Comparison of ENCODE assay signal across 10 mouse cellular contexts in genomic region chr8:25367806-25368549, GRCm38 (mm10).
A peak's percentile ranks its signal among the peaks of the same experiment; 100 is the strongest.
DNase-seq lines count a peak whose midpoint lies in the region; ATAC-seq and TF ChIP-seq lines count a peak whose summit lies in the region.
"Had no signal": no experiment of that assay in that cellular context is flagged by ENCODE, and none has a peak within 500 bp of the region (broad histone marks: within the 10 kb centered on the region; RNA-seq: fewer than 3 reads in every experiment).

No protein-coding gene starts in this region.

- ATAC-seq in embryonic facial prominence, embryonic 15.5 days (ENCODE audit: insufficient number of reproducible peaks, low FRiP score, low TSS enrichment, low read depth), result peak; percentile 64
- ATAC-seq in hindbrain, embryonic 15.5 days (ENCODE audit: low FRiP score, low read depth), result peak; percentile 50; the same call in 1 of the 2 replicates
- ATAC-seq in midbrain, postnatal 0 days (ENCODE audit: low FRiP score), result no peak
- ATAC-seq in liver, embryonic 12.5 days, result no peak
- ATAC-seq: activated CD4-positive, CD25-positive, alpha-beta regulatory T cell, adult 4 months had no signal

- H3K4me2 ChIP-seq in embryonic facial prominence, embryonic 15.5 days (replicated peaks), result peak overlapping the region; percentile 32; the same call in 1 of the 2 replicates
- peak overlapping the region; percentile 35 for H3K4me2 ChIP-seq in hindbrain, embryonic 15.5 days
- peak overlapping the region; percentile 18; the same call in 1 of the 2 replicates for H3K4me2 ChIP-seq in midbrain, postnatal 0 days (ENCODE audit: low read depth, low read length, poor library complexity, severe bottlenecking)
- no peak overlapping the region; the same call in 1 of the 2 replicates for H3K4me2 ChIP-seq in liver, embryonic 12.5 days

- no peak overlapping the region for H3K9ac ChIP-seq in embryonic facial prominence, embryonic 15.5 days
- no peak overlapping the region for H3K9ac ChIP-seq in hindbrain, embryonic 15.5 days
- no peak overlapping the region for H3K9ac ChIP-seq in midbrain, postnatal 0 days (replicated peaks; ENCODE audit: low read length, poor library complexity, severe bottlenecking)
- no peak overlapping the region for H3K9ac ChIP-seq in liver, embryonic 12.5 days
- H3K9ac ChIP-seq: heart, embryonic 12.5 days had no signal

- no peak for DNase-seq in layer of hippocampus, adult 2 months (ENCODE audit: low spot score in 2 of 2)
- DNase-seq in layer of hippocampus, adult 9-10 months (ENCODE audit: low spot score), result no peak
- DNase-seq in midbrain, postnatal 0 days (ENCODE audit: low spot score), result peak; percentile 4
- DNase-seq in adrenal gland, postnatal 4 days (ENCODE audit: low spot score in 2 of 2), result no peak
- no peak for DNase-seq in layer of hippocampus, postnatal 36 days

- H3K4me1 ChIP-seq in embryonic facial prominence, embryonic 15.5 days, result peaks cover 42% of the 10 kb centered on the region
- H3K4me1 ChIP-seq in hindbrain, embryonic 15.5 days (replicated peaks), result peaks cover 21% of the 10 kb centered on the region
- peaks cover 7% of the 10 kb centered on the region; the same call in 1 of the 2 replicates for H3K4me1 ChIP-seq in midbrain, postnatal 0 days (ENCODE audit: insufficient read depth, low read length)
- H3K4me1 ChIP-seq in liver, embryonic 12.5 days, result no peaks in the 10 kb centered on the region

- H3K27me3 ChIP-seq in embryonic facial prominence, embryonic 15.5 days, result no peaks in the 10 kb centered on the region
- H3K27me3 ChIP-seq in hindbrain, embryonic 15.5 days, result no peaks in the 10 kb centered on the region
- no peaks in the 10 kb centered on the region; the same call in 1 of the 2 replicates for H3K27me3 ChIP-seq in midbrain, postnatal 0 days (ENCODE audit: insufficient read depth, low read length)
- H3K27me3 ChIP-seq in liver, embryonic 12.5 days (replicated peaks), result peaks cover 9% of the 10 kb centered on the region; the same call in 1 of the 2 replicates

- TF ChIP-seq CTCF in layer of hippocampus, adult 2 months (conservative IDR thresholded peaks at IDR 0.05), result no peak
- TF ChIP-seq CTCF in midbrain, postnatal 0 days (IDR thresholded peaks at IDR 0.05), result no peak

- H3K9me3 ChIP-seq in embryonic facial prominence, embryonic 15.5 days (replicated peaks), result no peaks in the 10 kb centered on the region
- H3K9me3 ChIP-seq in hindbrain, embryonic 15.5 days, result no peaks in the 10 kb centered on the region
- H3K9me3 ChIP-seq in midbrain, postnatal 0 days (ENCODE audit: low read length), result no peaks in the 10 kb centered on the region
- no peaks in the 10 kb centered on the region for H3K9me3 ChIP-seq in liver, embryonic 12.5 days (replicated peaks)
- H3K9me3 ChIP-seq: heart, embryonic 12.5 days had no signal

- no peak overlapping the region for H3K4me3 ChIP-seq in layer of hippocampus, adult 2 months
- no peak overlapping the region for H3K4me3 ChIP-seq in embryonic facial prominence, embryonic 15.5 days (replicated peaks)
- H3K4me3 ChIP-seq in hindbrain, embryonic 15.5 days, result no peak overlapping the region
- H3K4me3 ChIP-seq in midbrain, postnatal 0 days (ENCODE audit: low read depth, low read length), result no peak overlapping the region
- H3K4me3 ChIP-seq in liver, embryonic 12.5 days, result no peak overlapping the region
- H3K4me3 ChIP-seq: heart, embryonic 12.5 days had no signal

- 29% methylated on average over 15 of the region's 15 CpGs for WGBS in embryonic facial prominence, embryonic 15.5 days
- WGBS in hindbrain, embryonic 15.5 days, result 18% methylated on average over 15 of the region's 15 CpGs
- WGBS in midbrain, postnatal 0 days, result 17% methylated on average over 15 of the region's 15 CpGs
- 54% methylated on average over 15 of the region's 15 CpGs for WGBS in liver, embryonic 12.5 days (ENCODE audit: insufficient replicate concordance)

- H3K36me3 ChIP-seq in embryonic facial prominence, embryonic 15.5 days, result no peaks in the 10 kb centered on the region
- H3K36me3 ChIP-seq in hindbrain, embryonic 15.5 days, result no peaks in the 10 kb centered on the region
- no peaks in the 10 kb centered on the region for H3K36me3 ChIP-seq in midbrain, postnatal 0 days (ENCODE audit: insufficient read depth, low read length)
- H3K36me3 ChIP-seq in liver, embryonic 12.5 days, result no peaks in the 10 kb centered on the region
- H3K36me3 ChIP-seq: heart, embryonic 12.5 days had no signal

- H3K27ac ChIP-seq in layer of hippocampus, adult 2 months, result peak overlapping the region; percentile 87
- peak overlapping the region; percentile 91 for H3K27ac ChIP-seq in embryonic facial prominence, embryonic 15.5 days (replicated peaks)
- H3K27ac ChIP-seq in hindbrain, embryonic 15.5 days (replicated peaks), result peak overlapping the region; percentile 64
- H3K27ac ChIP-seq in midbrain, postnatal 0 days (ENCODE audit: low read depth, low read length), result no peak overlapping the region
- no peak overlapping the region for H3K27ac ChIP-seq in liver, embryonic 12.5 days

Comparison
In these comparisons a context has a peak if more than half of its experiments do, and no peak if none do; other contexts are left out.
1. H3K27ac ChIP-seq: peak in layer of hippocampus, adult 2 months (single experiment), embryonic facial prominence, embryonic 15.5 days (single experiment) and hindbrain, embryonic 15.5 days (single experiment); none in midbrain, postnatal 0 days (single experiment) and liver, embryonic 12.5 days (single experiment).
2. ATAC-seq: peak in embryonic facial prominence, embryonic 15.5 days (single experiment) and hindbrain, embryonic 15.5 days (single experiment); none in midbrain, postnatal 0 days (single experiment) and liver, embryonic 12.5 days (single experiment).